Mouse (Mus musculus) skeletal muscle tissue, adult 2 months (tissue): ENCODE results near the gene Gm42906.

Experiments used
- DNase-seq: peaks from one replicate; pipeline ENCODE4 v3.0.0-alpha.2; 2012; ENCODE audit warnings: low read depth, low spot score

Gm42906 gene

DNA sequence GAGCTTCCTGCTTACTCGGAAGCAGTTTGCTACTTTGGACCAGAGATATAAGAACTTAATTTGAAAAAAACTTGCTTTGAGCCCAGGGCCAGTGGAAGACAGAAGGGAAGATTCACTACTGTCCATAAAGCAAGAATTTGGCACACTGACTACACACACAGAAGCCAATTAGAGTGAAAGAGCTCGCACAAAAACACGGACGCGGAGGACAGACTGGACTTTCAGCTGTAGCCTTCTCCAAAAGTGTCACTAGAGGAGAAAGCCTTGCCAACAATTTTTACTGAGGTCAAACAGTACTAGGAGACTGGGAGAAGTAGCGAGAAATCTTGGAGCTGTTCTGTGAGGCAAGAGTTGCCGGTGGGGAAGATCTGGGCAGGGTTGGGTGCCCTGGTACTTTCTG lies 128.4 kb downstream of the Gm42906 start:
- peak; percentile 13 for DNase-seq

DNA sequence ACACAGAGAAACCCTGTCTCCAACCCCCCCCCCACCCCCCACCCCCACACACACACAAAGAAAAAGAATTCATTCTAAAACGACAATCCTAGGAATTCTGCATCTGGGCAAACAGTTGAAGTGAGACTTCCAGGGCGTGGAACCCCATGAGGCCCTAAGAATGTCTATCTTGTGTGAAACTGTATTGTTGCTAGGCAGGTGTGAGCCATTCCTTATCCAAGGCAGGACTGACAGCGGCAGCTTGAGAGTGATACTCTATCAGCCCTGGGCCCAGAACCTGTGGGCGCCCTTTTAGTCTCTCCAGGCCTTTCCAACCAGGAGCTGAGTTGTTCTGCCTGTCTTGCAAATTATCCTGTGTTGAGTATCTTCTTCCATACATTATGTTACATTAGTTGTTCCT lies 129.6 kb downstream of the Gm42906 start:
- DNase-seq: no peak

DNA sequence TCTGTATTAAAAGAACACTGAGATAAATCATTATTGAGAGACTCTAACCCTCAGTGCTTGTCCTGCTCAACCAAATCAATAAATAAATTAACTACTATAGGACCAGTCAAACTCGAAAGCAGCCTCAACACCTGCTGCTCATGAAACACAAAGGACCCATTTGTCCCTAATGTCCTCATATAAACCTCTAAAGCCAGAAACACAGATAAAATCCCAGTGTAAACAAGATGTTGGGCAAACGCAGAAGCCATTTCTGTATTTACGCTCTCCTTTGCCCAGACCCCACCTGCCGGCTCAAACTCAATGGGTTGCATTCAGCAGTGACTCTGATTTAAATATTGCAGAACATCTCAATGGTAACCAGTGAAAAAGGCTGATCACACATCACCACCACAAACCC lies 131.7 kb downstream of the Gm42906 start:
- DNase-seq: no peak

DNA sequence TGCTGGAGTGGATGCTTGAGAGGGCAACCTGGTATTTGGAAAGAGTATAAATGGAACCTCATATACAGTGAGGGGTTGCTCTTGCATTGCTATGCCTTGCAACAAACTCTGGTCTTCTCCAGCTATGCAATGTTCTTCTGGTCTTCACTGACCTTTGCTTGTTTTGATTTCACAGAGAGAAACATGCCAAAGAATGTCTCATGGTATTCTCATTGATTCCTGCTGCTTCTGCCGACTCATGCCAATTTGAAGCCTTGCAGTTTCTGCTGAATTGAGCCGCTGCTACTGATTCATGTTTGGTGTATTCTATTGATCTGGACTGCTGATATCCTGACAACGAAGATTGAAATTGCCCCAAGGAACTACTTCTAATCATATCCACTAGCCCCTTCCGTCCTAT lies 134.4 kb downstream of the Gm42906 start:
- DNase-seq: no peak

DNA sequence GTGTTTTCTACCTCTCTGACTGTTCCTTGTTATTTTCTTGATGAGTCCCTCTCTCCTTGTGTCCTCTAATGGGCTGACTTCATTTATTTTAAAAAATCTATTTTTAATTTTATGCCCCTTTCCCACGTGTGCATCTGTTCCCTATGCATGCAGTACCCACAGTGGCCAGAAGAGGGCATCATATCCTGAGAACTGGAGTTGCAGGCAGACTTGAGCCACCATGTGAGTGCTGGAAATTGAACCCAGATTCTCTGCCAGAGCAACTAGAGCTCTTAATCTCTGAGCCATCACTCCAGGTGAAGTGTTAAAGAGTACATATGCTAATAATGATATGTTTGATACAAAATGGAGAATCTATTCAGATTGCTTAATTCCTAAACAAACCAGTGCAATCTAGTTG lies 135.7 kb downstream of the Gm42906 start:
- no peak for DNase-seq

DNA sequence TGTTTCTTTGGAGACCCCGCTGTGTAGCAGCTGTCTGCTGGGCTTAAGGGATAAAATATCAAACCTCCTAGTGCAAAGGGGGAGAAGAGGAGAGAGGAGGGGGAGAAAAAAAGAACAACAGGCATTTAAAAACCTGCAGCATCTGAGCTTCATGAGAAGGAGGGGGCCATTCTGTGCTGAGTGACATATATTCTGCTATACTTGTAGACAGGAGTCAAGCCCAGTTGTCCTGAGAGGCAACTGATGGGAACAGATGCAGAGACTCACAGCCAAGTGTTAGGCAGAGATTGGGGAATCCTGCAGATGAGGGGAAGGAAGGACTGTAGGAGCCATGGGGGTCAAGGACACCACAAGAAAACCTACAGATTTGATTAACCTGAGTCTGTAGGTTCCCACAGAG lies 141.6 kb downstream of the Gm42906 start:
- no peak for DNase-seq

DNA sequence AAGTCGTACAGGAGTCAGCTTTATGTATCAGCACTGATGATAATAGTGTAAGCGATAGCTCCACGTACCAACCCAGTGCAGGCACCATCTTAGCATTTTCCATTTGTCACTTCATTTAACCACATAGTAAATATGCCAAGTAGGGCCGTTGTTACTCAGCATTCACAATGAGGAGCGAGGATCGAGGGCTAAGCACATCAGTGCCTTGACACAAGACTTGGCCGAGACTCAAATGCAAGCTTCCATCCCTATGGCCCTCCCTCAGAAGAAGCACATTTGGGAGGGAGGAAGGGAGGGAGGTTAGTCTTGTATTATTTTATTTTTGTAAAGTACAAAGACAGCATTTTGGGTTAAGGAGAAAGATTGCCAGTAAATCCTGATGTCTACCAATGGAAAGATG lies 148.4 kb downstream of the Gm42906 start:
- DNase-seq: no peak

DNA sequence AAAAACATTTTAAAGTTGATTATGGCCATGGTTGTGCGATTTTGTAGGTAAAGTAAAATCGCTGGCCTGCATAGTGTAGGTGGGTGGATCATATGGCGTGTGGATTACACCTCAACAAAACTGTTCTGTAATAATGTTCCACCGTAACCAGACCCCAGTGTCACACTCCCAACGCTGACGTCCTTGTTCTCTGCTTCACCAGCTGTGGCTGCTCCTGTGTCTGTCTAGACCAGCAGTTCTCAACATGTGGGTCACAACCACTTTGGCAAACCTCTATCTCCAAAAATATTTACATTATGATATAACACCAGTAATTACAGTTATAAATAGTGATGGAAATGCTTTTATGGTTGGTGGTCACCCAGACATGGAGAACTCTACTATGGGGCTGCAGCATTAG lies 150.0 kb downstream of the Gm42906 start:
- DNase-seq: no peak

DNA sequence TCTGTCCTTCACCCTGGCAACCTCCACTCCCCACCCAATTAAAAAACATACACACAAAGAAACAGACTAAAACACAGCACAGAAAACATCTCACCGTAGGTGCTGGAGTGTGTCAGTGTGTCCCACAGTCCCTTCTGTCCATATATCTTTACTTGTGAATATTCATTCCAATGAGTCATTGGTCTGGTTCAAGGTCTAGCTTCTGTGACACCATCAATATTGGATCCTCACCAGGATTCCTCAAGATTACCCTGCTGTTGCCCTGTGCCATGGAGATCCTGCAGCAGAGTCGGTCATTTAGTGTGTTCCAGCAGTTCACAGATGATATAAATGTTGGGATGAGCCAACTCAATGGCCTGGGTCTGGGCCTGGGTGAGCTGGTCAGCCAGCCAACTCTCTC lies 152.0 kb downstream of the Gm42906 start:
- DNase-seq: no peak

DNA sequence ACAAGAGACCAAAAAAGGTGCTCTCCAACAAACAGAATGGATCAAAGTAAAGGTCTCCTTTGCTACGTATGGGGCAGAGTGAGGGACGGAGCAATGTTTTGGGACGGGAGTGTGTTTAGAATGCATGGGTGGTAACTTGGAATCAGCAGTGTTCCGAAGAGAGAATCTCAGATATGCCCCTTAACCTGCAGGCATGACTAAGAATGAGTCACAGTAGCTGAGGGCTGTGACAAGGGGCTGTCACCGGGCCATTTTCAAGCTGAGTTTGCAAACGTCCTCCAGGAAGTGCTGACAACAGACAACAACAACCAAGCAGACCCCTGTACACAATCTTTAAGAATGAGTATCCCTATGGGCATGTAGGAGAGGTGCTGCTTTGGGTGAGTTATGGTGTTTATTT lies 153.7 kb downstream of the Gm42906 start:
- no peak for DNase-seq

DNA sequence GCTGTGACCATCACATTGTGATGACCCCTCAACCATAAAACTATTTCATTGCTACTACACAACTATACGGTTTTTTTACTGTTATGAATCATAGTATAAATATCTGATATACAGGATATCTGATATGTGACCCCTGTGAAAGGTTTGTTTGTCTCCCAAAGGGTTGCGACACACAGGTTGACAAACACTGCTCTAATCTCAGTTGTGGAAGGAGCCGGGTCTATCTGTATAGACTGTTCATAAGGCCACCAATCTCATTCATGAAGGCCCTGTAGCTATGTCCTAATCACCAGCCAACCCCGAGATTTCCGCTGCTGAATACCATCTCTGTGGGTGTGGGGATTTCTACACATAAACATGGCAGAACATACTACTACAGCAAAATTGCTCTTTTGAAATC lies 157.1 kb downstream of the Gm42906 start:
- DNase-seq: no peak

DNA sequence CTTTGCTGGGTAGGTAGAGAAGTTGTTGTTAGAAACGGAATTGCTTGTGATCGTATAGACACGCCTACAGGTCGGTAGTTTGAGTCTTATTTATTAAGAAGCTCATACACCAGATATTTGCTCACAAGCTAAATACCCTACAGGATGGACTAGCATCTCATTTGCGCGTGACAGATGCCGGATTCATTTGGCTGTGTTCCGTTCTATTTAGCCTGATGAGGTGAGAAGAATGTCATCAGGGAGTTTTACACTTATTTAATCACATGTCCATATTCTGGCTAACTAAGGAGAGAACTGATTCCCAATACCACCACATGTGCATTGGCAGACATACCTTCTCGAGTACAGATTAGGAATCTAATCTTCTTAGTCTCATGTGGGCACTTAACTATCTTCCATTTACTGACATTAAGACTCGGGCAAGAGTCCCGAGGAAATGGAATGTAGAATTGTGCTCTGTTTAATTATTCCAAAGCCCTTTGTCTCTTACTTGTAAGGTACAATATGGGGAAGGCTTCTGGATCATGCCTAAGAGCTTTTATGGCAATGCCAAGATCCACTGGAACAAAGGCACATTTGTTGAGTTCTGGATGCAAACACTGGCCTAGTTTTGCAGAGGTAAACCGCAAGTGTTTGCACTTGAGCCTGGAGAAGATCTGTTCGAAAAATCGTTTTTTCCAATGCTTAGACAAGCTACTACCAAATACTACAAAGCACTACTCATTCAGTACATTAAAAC lies 160.9 kb downstream of the Gm42906 start:
- no peak for DNase-seq

DNA sequence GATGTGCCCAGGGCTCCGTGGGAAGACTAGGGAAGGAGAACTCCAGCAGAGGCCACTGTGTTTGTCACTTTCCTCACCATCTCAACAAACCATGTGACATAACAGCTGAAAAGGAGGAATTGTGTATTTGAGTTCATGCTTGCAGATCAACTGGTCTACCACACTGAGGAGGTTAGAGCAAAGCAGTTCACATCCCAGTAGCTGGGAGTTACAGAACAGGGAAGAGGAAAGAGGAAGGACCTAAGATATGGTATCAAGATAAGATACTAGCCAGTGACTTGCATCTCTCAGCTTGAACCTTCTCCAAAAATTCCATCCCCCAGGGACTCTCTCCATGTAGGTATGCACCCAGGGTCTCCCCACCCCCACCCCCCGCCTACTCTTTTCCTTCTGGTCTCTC lies 166.4 kb downstream of the Gm42906 start:
- no peak for DNase-seq

DNA sequence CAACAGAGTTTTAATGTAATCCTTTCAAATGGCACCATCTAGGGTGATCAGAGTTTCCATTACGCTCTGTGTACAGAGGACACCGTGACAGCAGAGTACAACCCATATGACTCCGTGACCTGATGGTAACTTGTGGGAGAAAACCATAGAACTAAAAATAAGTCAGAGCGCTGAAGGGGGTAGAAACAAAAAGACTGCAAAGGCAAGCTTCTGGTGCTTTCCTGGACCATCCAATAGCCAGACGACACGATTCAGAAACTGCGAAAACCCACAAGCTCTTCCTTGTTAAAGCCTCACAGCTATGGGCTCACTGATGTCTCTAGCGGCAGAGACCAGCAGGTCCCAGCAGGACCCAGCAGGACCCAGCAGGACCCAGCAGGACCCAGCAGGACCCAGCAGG lies 175.8 kb downstream of the Gm42906 start:
- no peak for DNase-seq

DNA sequence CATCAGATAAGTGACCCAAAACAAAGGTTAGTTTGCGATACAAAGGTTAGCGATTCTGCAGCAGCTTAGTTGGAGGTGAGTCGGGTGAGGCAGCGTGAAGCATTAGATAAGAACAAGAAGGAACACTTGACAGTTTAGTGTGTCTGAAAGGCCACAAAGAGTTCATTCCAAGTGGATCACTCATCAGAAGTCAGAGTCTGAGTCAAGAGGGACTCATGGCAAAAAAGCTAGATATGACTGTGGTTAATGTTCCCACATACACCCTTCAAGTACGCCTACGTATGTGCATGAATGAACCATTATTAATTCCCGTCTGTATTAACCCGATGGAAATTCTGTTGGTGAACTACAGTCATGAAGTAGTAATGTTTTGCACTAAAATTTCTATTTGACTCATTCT lies 176.3 kb downstream of the Gm42906 start:
- no peak for DNase-seq

DNA sequence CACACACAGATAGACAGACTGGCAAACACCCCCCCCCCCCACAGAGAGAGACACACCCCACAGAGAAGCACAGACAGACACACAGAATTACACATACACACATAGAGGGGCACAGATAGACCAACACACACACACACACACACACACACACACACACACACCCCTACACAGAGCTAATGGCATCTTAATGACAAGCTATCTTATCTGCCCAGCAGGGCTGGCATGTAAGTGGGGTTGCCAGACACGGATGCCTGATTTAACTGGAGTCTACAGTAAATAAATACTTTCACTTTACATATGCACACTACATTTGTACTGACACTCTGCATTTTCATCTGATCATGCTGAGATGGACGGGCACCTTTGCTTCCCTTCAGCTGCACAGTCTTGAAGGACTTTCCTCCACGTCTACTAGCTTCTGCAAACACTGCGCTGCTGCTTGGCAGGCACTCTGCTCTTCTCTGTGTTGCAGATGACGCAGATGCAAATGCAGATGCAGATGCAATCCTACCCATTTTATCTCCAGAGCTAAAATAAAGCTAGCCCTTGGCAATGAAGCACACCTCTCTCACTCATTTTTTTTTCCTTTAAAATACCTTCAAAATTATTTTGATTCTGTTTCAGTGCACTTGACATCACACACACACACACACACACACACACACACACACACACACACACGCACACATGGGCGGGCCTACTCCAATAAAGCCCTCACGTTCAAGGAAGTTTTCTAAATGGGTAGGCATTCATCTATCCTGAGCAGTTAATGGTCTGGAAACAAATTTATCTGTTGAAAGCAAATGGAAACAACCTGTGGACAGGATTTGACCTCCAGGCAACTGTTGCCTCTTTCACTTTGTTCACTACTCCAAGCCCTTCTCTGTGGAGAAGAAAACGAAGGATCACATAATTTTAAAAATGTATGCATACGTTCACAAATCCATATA lies 179.0 kb downstream of the Gm42906 start:
- no peak for DNase-seq

DNA sequence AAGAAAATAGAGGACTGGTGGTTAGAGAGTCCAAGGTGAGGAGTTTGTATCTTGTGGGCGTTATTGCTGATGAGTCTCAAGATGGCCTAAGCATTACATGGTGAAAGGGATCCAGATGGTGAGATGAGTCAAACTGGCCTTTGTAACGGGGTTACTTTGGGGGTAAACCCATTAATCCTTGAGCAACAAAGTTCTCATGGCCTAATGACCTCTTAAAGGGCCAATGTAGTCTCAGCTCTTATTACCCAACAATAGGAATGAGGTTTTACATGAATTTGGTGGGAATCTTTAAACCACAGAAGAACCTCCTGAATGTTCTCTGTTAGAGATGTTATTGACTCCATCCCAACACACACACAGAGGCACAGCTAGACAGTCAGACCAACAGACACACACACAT lies 179.9 kb downstream of the Gm42906 start:
- no peak for DNase-seq

DNA sequence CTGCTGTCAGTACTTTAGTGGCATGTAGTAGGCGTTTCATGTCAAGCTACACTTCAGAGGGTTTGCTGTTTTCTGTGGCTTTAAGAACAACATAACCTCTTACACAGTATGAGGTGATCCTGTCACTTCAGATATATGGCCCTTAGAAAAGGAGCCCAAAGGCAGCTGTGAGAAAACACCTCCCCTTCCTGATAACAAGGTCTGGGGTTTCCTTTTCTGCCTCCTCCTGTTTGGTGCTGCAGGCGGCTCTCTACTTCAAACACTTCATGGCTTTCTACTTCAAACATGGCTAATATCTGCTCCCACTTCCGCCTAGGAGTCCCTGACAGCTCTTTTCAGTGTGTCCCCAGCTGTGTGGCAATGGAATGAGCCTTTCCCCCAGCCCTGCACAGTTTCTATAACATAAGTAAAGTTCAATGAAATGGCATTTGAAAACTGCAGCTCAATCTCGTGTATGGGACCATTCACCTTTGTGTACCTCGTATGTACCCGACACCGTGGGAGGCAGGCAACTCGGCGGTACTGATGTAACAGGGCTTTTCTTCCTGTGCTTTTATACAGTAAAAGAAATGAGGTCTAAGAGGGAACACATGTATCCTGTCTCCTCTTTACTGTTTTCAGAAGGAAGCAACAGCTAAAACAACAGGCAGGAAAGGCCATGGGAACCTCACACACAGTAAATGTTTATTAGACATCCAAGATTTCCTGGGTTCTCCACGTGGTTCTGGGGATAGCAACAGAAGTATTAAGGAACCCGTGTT lies 180.7 kb downstream of the Gm42906 start:
- no peak for DNase-seq

DNA sequence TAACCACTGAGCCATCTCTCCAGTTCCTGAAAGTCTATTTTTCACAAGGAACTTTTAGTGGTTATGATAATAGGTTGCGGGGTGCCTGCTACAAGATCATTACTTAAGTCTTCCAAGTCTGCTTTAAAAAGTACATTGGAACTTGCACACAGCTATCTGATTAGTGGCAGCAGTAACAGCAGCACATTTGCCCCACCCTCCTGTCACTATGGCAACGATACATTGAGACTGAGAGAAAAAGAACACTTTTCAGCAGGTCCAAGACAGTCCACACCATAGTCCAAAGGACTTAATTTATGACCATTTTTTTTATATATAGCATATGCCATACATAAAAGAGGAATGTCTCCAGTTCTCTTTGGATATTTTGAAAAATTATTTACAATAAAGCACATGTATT lies 181.7 kb downstream of the Gm42906 start:
- no peak for DNase-seq

DNA sequence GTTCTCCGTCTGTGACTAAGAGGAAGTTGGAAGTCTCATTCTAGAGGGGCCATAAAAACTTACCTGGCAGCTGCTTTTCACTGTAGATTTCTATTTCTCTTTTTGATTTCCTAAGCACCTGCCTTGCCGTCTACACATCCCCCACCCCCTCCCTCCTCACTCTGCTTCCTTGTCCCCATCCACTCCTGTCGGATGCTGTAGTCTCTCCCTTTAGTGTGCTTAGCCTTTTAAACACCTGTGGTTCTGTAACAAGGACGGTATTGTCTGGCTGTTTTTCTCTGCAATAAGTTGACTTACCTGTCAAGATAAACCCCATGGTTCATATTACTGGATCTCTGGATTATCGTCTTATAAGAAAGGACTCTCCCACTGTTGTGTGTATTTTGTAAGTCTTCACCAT lies 182.4 kb downstream of the Gm42906 start:
- DNase-seq: no peak

DNA sequence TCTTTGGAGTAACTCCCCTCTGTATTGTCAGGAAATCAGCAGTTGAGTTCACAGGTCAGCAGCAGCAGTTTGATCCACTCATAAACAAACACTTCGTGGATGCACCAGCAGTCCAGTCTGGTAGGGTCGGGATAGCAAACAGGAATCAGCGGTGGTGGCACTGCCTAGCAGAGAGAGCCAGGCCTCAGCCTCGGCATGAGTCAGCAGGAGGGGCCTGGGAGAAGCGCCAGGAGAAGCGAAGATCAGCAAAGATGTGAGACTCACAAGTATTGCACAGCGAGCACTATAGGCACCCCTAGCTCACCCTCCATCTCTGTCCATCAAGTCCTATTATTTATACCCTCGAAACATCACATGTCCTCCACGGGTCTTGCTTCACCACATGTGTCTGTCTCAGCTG lies 189.2 kb downstream of the Gm42906 start:
- DNase-seq: no peak

DNA sequence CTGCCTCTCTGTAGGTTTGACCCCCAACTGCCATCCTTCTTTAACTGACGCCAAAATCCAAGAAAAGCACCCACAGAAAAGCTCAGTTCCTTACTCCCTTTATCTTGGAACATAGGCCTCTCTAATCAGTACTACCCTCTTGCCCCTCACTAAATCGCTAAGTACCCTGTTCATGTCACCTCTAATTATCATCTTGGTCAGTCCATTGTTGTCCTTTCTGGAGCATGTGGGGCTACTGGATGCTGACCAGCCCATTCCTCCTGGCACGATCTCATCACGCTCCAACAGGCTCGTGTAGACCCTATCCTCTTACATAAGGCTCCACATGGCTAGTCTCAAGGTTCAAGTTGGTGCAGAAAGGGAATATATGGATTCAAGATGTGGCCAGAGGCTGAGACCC lies 191.6 kb downstream of the Gm42906 start:
- DNase-seq: no peak
